Mouse (Mus musculus) lung, adult 2 months (tissue): Measurements from ENCODE around the gene Irf9.

ENCODE experiments used
- CTCF ChIP-seq: fragments of 200-500 bp; IDR thresholded peaks from 2 replicates; pipeline ENCODE4 v1.5.1; 2011; ENCODE audit warnings: mild to moderate bottlenecking, low read length, control low read depth; ENCODE audit not compliant: insufficient read depth
- POLR2A ChIP-seq: fragments of 200-500 bp; IDR thresholded peaks from 2 replicates; pipeline ENCODE4 v1.6.1; 2011; ENCODE audit warnings: low read depth, mild to moderate bottlenecking, control low read depth, low read length, borderline replicate concordance; ENCODE audit errors: extremely low read depth

- TF ChIP-seq CTCF (no peak), POLR2A (no peak)
These were observed 14.1 kb upstream of the Irf9 start for GRCm38 (mm10) chr14:55589271-55589670.
